Mouse (Mus musculus): ENCODE measurements at regions not wholly inside any gene's neighbourhood (a gene's known extent, or its start where the extent isn't known, plus 50 kb on each side); places are given as distances from the start of the nearest gene placed in this dataset.

DNA sequence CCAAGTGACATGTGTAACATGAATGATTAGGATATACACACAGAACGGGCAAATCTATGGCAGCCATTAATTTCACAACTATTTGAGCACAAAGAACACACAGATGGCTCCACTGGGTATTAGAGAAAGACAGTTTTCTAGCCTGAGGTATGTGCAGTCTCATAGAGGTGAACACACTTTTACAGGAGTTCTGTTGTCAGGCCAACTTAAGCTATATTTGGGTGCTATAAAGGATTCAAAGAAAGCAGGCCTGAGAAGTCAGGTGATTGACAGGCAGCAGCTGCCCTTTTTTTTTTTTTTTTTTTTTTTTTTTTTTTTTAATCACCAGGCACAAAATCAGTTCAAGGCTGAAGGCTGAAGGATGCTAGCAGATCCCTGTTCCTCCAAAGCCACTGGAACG, 153.0 kb downstream of the Gm11361 start:
- Histone ChIP-seq H3K4me3 (ENCODE audit: insufficient read depth, low read length) (no peak overlapping the region), H3K4me1 (ENCODE audit: control insufficient read depth, insufficient read depth, low read length) (no peaks in the 10 kb centered on the region), H3K27ac (ENCODE audit: insufficient read depth, low read length) (no peak overlapping the region)
- TF ChIP-seq CTCF (IDR thresholded peaks at IDR 0.05; ENCODE audit: extremely low read depth, insufficient read depth, low read length), result no peak
- no peak for TF ChIP-seq POLR2A (IDR thresholded peaks at IDR 0.05; ENCODE audit: extremely low read depth, insufficient read depth, low read length)

DNA sequence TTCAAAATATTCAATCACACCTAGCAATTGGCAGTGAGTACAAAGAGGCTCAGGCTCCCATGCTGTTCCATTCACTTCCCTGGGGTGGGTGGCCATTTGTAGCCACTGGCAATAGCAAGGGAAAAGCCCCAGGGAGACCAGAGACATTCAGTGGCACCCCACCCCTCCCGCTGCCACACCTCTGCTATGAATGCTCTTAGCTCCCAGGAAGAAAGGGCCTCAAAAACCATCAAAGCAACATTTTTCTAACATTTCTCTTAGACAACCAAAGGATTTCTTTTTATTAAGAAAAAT, 152.2 kb downstream of the Gm11361 start:
- H3K27ac ChIP-seq (ENCODE audit: insufficient read depth, low read length), result no peak overlapping the region
- TF ChIP-seq CTCF (IDR thresholded peaks at IDR 0.05; ENCODE audit: extremely low read depth, insufficient read depth, low read length), result no peak
- TF ChIP-seq POLR2A (IDR thresholded peaks at IDR 0.05; ENCODE audit: extremely low read depth, insufficient read depth, low read length), result no peak
- H3K4me1 ChIP-seq (ENCODE audit: control insufficient read depth, insufficient read depth, low read length), result no peaks in the 10 kb centered on the region
- no peak overlapping the region for H3K4me3 ChIP-seq (ENCODE audit: insufficient read depth, low read length)

DNA sequence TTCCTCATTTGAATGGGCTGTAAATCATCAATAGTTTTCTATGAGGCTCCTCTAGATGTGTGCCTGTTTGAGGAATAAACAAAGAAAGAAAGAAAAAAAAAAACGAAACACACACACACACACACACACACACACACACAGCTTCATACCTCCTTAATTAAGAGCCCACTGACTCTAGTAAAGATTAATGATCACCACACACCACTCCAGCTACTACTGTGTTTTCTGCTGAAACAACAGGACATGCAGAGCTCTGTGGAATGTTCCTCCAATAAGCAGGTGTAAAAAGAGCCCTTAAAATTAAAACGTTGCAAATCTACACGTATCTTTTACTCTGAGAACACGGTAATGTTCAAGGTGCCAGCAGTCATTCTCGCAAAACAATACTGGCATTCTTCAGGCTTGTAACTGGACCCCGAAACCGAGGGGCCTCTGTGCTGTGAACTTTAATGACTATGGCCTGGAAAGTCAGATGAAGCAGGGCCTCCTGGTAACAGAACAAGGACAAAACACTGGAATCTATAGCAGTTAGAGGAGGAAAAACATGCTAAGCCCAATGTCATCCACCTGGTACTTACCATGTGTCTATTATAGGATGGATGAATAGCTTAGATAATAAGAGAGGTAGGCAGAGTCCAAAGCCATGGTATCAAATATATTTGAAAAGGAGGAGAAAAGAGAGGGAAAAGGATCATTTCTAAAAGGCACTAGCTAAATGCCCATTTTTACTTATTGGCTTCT, 151.7 kb downstream of the Gm11361 start:
- Histone ChIP-seq H3K27ac (ENCODE audit: insufficient read depth, low read length) (no peak overlapping the region), H3K4me3 (ENCODE audit: insufficient read depth, low read length) (no peak overlapping the region), H3K4me1 (ENCODE audit: control insufficient read depth, insufficient read depth, low read length) (no peaks in the 10 kb centered on the region)
- no peak for TF ChIP-seq POLR2A (IDR thresholded peaks at IDR 0.05; ENCODE audit: extremely low read depth, insufficient read depth, low read length)
- TF ChIP-seq CTCF (IDR thresholded peaks at IDR 0.05; ENCODE audit: extremely low read depth, insufficient read depth, low read length), result no peak

DNA sequence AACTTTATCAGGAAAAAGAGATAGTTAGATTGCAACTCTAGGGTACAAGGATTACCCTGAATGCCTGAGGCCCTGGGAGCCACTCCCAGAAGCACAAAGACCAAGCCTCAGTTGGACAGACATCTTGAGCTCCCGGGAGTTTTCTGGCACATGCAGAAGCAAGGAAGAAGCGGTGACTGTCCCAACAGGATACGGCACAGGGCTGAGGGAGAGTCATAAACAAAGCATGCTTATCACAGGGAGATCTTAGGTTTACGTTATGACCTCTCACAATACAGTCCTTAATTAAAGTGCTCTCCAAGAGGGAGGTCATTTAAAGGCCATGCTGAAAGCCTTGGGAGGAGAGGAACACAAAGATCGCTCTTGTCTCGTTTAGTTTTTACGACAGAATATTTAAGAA, 143.1 kb downstream of the Gm11361 start:
- Histone ChIP-seq H3K4me3 (ENCODE audit: insufficient read depth, low read length) (no peak overlapping the region), H3K27ac (ENCODE audit: insufficient read depth, low read length) (no peak overlapping the region), H3K4me1 (ENCODE audit: control insufficient read depth, insufficient read depth, low read length) (no peaks in the 10 kb centered on the region)
- TF ChIP-seq POLR2A (IDR thresholded peaks at IDR 0.05; ENCODE audit: extremely low read depth, insufficient read depth, low read length) (no peak), CTCF (IDR thresholded peaks at IDR 0.05; ENCODE audit: extremely low read depth, insufficient read depth, low read length) (no peak)

All from cortical plate, adult 2 months (tissue).